Mouse (Mus musculus) gonadal fat pad, adult 2 months (tissue): ENCODE results near the gene Ikzf5. TPM values are rescaled to one million over a fixed set of nuclear protein-coding genes. Genes with fewer than 3 reads are reported as not detected.

Experiments
- DNase-seq: peaks from one replicate; pipeline ENCODE4 v3.0.0-alpha.2; 2012; ENCODE audit warnings: low read depth
- polyA plus RNA-seq: library from polyadenylated mRNA; depleted of rRNA; stranded (reverse); fragments of >200 nt; gene quantifications from 2 replicates; pipeline ENCODE4 v1.2.3, GENCODE M21; 2012; rRNA removed

The Ikzf5 gene
- polyA plus RNA-seq, 1 experiment, result 17.5 TPM

DNA sequence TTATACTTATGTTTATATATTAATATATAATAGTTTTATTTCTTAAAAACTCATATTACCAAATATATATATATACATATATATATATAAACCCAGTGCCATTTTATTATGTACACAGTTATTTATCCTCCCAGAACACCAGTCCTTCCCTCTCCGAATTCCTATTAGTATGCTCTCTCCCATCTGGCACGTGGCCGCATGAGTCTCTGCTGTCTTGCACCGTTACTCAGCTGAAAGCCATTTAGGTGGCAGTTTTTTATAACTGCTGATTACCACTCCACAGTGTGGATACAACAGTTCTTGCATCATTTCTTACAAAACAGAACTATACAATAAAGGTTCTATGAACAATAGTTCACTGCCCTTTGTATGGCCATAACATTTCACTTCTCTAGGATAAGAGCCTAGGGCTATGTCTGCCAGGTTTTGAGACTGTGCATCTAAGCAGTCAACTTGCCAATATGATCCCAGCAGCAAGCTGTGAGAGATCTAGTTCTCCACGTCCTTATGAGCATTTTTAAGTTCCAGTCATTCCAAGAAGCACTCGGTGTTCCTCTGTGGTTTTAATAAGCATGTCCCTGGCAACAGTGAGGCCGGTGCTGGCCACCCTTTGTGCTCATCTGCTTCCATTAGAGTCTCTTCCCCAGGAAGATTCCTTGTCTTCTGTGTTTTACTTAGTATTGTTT, 64.3 kb downstream of the Ikzf5 start:
- DNase-seq, result no peak

Other genes starting within 250 kb of the Ikzf5 start
- 1.7 and 2.4 TPM in 2 replicates for gene 5430419D17Rik, start 236.1 kb downstream of the Ikzf5 start, polyA plus RNA-seq
- 2,056 and 2,398 TPM in 2 replicates for gene Cuzd1, start 88.2 kb downstream of the Ikzf5 start, polyA plus RNA-seq
- 13.1 and 34.2 TPM in 2 replicates for gene Fam24b, start 81.0 kb downstream of the Ikzf5 start, polyA plus RNA-seq
- 0.43 and 1.1 TPM in 2 replicates for gene Fam24a, start 76.7 kb downstream of the Ikzf5 start, polyA plus RNA-seq
- gene 2310057M21Rik, start 47.8 kb downstream of the Ikzf5 start, polyA plus RNA-seq, result 8.3 and 9.8 TPM in 2 replicates
- 39.9 and 46.9 TPM in 2 replicates for gene Pstk, start 39.4 kb downstream of the Ikzf5 start, polyA plus RNA-seq
- 22.1 and 23.1 TPM in 2 replicates for gene Acadsb, start 80 bp upstream of the Ikzf5 start, polyA plus RNA-seq
- gene Hmx3, start 132.3 kb upstream of the Ikzf5 start, polyA plus RNA-seq, result not detected in 2 replicates
- not detected in 2 replicates for gene Hmx2, start 138.3 kb upstream of the Ikzf5 start, polyA plus RNA-seq
- 63.4 and 71.4 TPM in 2 replicates for gene Bub3, start 149.7 kb upstream of the Ikzf5 start, polyA plus RNA-seq